Comparison of ENCODE assay signal across 9 mouse cellular contexts in the genomic region with DNA sequence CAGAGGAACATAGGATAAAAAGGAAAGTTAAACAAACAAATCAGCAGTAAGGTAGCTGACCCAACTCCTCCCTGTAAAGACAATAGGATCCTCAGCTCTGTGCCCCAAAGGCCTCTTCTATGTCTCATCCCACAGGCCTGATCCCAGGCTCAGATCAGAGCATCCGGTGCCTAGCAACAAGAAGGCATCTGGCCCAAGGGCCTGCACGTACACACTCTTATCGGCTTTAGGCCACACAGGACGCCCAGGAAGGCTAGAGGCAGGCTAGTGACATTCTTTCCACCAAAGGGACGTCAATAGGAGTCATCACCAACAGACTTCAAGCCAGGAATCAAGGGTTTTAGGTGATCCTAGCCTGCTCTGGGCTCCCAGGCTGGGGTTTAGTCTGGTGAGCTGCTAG.
DNase-seq lines count a peak whose midpoint lies in the region; ATAC-seq lines count a peak whose summit lies in the region.
"Had no signal": no experiment of that assay in that cellular context is flagged by ENCODE, and none has a peak within 500 bp of the region (broad histone marks: within the 10 kb centered on the region; RNA-seq: fewer than 3 reads in every experiment).

No protein-coding gene starts in this region.

- no peak overlapping the region for H3K4me3 ChIP-seq in kidney, embryonic 16.5 days (ENCODE audit: low read length)
- H3K4me3 ChIP-seq in kidney, embryonic 14.5 days (ENCODE audit: low read length) = no peak overlapping the region
- no peak overlapping the region for H3K4me3 ChIP-seq in heart, embryonic 13.5 days

- intact Hi-C loops in left cerebral cortex, postnatal 14 days (cut with DNase I) = no loop called here

- no peak overlapping the region for H3K9ac ChIP-seq in kidney, embryonic 16.5 days (replicated peaks; ENCODE audit: low read length)
- no peak overlapping the region for H3K9ac ChIP-seq in kidney, embryonic 14.5 days (ENCODE audit: low read depth, low read length)
- H3K9ac ChIP-seq in heart, embryonic 13.5 days = 0 out of 2 replicates have a peak overlapping the region, but pooled peaks have one; percentile 12

- H3K36me3 ChIP-seq in kidney, embryonic 16.5 days (ENCODE audit: insufficient read depth, low read length) = no peaks in the 10 kb centered on the region
- no peaks in the 10 kb centered on the region for H3K36me3 ChIP-seq in kidney, embryonic 14.5 days (ENCODE audit: control insufficient read depth, insufficient read depth, low read length)
- no peaks in the 10 kb centered on the region for H3K36me3 ChIP-seq in heart, embryonic 13.5 days

- H3K4me1 ChIP-seq in kidney, embryonic 16.5 days (ENCODE audit: insufficient read depth, low read length) = peaks cover 25% of the 10 kb centered on the region
- peaks cover 15% of the 10 kb centered on the region for H3K4me1 ChIP-seq in kidney, embryonic 14.5 days (ENCODE audit: control insufficient read depth, insufficient read depth, low read length)
- peaks cover 34% of the 10 kb centered on the region for H3K4me1 ChIP-seq in heart, embryonic 13.5 days

- H3K27ac ChIP-seq in kidney, embryonic 16.5 days (ENCODE audit: low read length) = peak overlapping the region; percentile 61; the same call in 1 of the 2 replicates
- no peak overlapping the region for H3K27ac ChIP-seq in kidney, embryonic 14.5 days (ENCODE audit: low read depth, low read length)
- peak overlapping the region; percentile 67 for H3K27ac ChIP-seq in heart, embryonic 13.5 days (replicated peaks)

- no peaks in the 10 kb centered on the region for H3K9me3 ChIP-seq in kidney, embryonic 16.5 days (ENCODE audit: low read length)
- H3K9me3 ChIP-seq in kidney, embryonic 14.5 days (ENCODE audit: control insufficient read depth, low read length) = no peaks in the 10 kb centered on the region
- H3K9me3 ChIP-seq in heart, embryonic 13.5 days = no peaks in the 10 kb centered on the region

- 56% methylated on average over 5 of the region's 5 CpGs for WGBS in kidney, embryonic 16.5 days
- WGBS in kidney, embryonic 14.5 days = 54% methylated on average over 5 of the region's 5 CpGs
- 6% methylated on average over 5 of the region's 5 CpGs for WGBS in heart, embryonic 13.5 days

- ATAC-seq in kidney, embryonic 16.5 days (ENCODE audit: low FRiP score, low TSS enrichment) = no peak
- no peak for ATAC-seq in kidney, embryonic 14.5 days (ENCODE audit: low FRiP score, low TSS enrichment)
- peak; percentile 63; the same call in 1 of the 2 replicates for ATAC-seq in heart, embryonic 13.5 days (ENCODE audit: extremely low read depth, insufficient number of reproducible peaks, low FRiP score, low TSS enrichment)

- H3K4me2 ChIP-seq in kidney, embryonic 16.5 days (replicated peaks; ENCODE audit: low read depth, low read length) = no peak overlapping the region
- no peak overlapping the region for H3K4me2 ChIP-seq in kidney, embryonic 14.5 days (replicated peaks; ENCODE audit: low read depth, low read length)
- H3K4me2 ChIP-seq in heart, embryonic 13.5 days = peak overlapping the region; percentile 7; the same call in 1 of the 2 replicates

- peak; percentile 62 for DNase-seq in R1 (ENCODE audit: low read depth, low spot score)
- DNase-seq in lung, postnatal 4 days = peak; percentile 33 to 59
- DNase-seq in spleen, postnatal 4 days (ENCODE audit: low spot score in 2 of 2) = no peak
- no peak for DNase-seq in left cerebral cortex, postnatal 14 days (ENCODE audit: low spot score in 2 of 2)
- DNase-seq in adrenal gland, adult 8-10 months = no peak
- DNase-seq: right cerebral cortex, adult 18-20 months had no signal

- H3K27me3 ChIP-seq in kidney, embryonic 16.5 days (ENCODE audit: insufficient read depth, low read length) = no peaks in the 10 kb centered on the region
- H3K27me3 ChIP-seq in kidney, embryonic 14.5 days (ENCODE audit: control insufficient read depth, insufficient read depth, low read length) = no peaks in the 10 kb centered on the region
- no peaks in the 10 kb centered on the region for H3K27me3 ChIP-seq in heart, embryonic 13.5 days (replicated peaks)

Comparison
In these comparisons a context has a peak if more than half of its experiments do, and no peak if none do; other contexts are left out.
1. DNase-seq: peak in R1 (single experiment) and lung, postnatal 4 days (2 of 2); none in spleen, postnatal 4 days (0 of 2), left cerebral cortex, postnatal 14 days (0 of 2) and adrenal gland, adult 8-10 months (single experiment).